Mouse (Mus musculus) embryonic facial prominence, embryonic 12.5 days (tissue): ENCODE measurements around the gene Ebf3. TPM values are rescaled to one million over a fixed set of nuclear protein-coding genes. Genes with fewer than 3 reads are reported as not detected.

ENCODE experiments used
- ATAC-seq: fragments of 200-750 bp; cut with Nextera tagmentation; 2 replicates; pipeline ENCODE4 v1.8.0; 2017; ENCODE audit not compliant: insufficient number of reproducible peaks, insufficient read depth, low FRiP score, low TSS enrichment
- H3K27ac ChIP-seq: fragments of 300-500 bp; sonication (generic); 2 replicates; pipeline ENCODE4 v1.5.1; 2016; ENCODE audit warnings: mild to moderate bottlenecking
- H3K27me3 ChIP-seq: fragments of 300-500 bp; sonication (generic); 2 replicates; pipeline ENCODE4 v1.6.1; 2016; ENCODE audit warnings: mild to moderate bottlenecking, moderate library complexity
- H3K36me3 ChIP-seq: fragments of 300-500 bp; sonication (generic); 2 replicates; pipeline ENCODE4 v1.6.1; 2016; ENCODE audit warnings: mild to moderate bottlenecking
- H3K4me1 ChIP-seq: fragments of 300-500 bp; sonication (generic); 2 replicates; pipeline ENCODE4 v1.6.1; 2016
- H3K4me2 ChIP-seq: fragments of 300-500 bp; sonication (generic); replicated peaks from 2 replicates; pipeline ENCODE4 v1.6.1; 2016; ENCODE audit warnings: mild to moderate bottlenecking, moderate library complexity
- H3K4me3 ChIP-seq: fragments of 300-500 bp; sonication (generic); 2 replicates; pipeline ENCODE4 v1.5.1; 2016; ENCODE audit warnings: mild to moderate bottlenecking
- H3K9ac ChIP-seq: fragments of 300-500 bp; sonication (generic); 2 replicates; pipeline ENCODE4 v1.6.1; 2016; ENCODE audit warnings: mild to moderate bottlenecking, moderate library complexity
- H3K9me3 ChIP-seq: fragments of 300-500 bp; sonication (generic); 2 replicates; pipeline ENCODE4 v1.6.1; 2016; ENCODE audit warnings: mild to moderate bottlenecking, moderate library complexity
- WGBS: fragments of 180-500 bp; shearing (Covaris S2); methylation state at CpG from one replicate; pipeline ENCODE4 v1.1.7; 2016; 5-methylcytosine and 5-hydroxymethylcytosine counted together
- polyA plus RNA-seq: library from polyadenylated mRNA; unstranded; fragments of >200 nt; fragmentation: Nextera tagmentation; extraction: Ambion mirVana; gene quantifications from 2 replicates; pipeline ENCODE4 v1.2.1, GENCODE M21; 2016

Gene Ebf3
- polyA plus RNA-seq, 1 experiment from 2014 or later: 15.5 TPM

- H3K9me3 ChIP-seq: no peaks in the 10 kb centered on the region
- H3K4me2 ChIP-seq: peak overlapping the region; percentile 70
- H3K27me3 ChIP-seq: peaks cover 58% of the 10 kb centered on the region
- no peak for ATAC-seq
- peak overlapping the region; percentile 32 for H3K4me3 ChIP-seq
- H3K4me1 ChIP-seq: peaks cover 50% of the 10 kb centered on the region
- 1% methylated on average over 24 of the region's 24 CpGs for WGBS
- peak overlapping the region; percentile 63 for H3K27ac ChIP-seq
- H3K36me3 ChIP-seq: no peaks in the 10 kb centered on the region
- H3K9ac ChIP-seq: peak overlapping the region; percentile 20; the same call in 1 of the 2 replicates
Measured at GRCm38 (mm10) chr7:137317659-137318382, 3.6 kb upstream of the Ebf3 start.

- peak overlapping the region; percentile 70 for H3K4me2 ChIP-seq
- ATAC-seq: no peak
- H3K27me3 ChIP-seq: peaks cover 51% of the 10 kb centered on the region
- peaks cover 44% of the 10 kb centered on the region for H3K4me1 ChIP-seq
- no peaks in the 10 kb centered on the region for H3K9me3 ChIP-seq
- H3K27ac ChIP-seq: peak overlapping the region; percentile 38
- peak overlapping the region; percentile 20; the same call in 1 of the 2 replicates for H3K9ac ChIP-seq
- peak overlapping the region; percentile 32 for H3K4me3 ChIP-seq
- WGBS: under 1% methylated on average over 39 of the region's 39 CpGs
- H3K36me3 ChIP-seq: no peaks in the 10 kb centered on the region
Measured at GRCm38 (mm10) chr7:137316926-137317658, 2.8 kb upstream of the Ebf3 start.

GRCm38 (mm10) chr7:137316181-137316925 is 2.1 kb upstream of the Ebf3 start:
- Histone ChIP-seq H3K27ac (peak overlapping the region; percentile 38; the same call in 1 of the 2 replicates), H3K4me2 (peak overlapping the region; percentile 70), H3K27me3 (peaks cover 49% of the 10 kb centered on the region), H3K36me3 (no peaks in the 10 kb centered on the region), H3K9me3 (no peaks in the 10 kb centered on the region), H3K9ac (0 out of 2 replicates have a peak overlapping the region, but pooled peaks have one; percentile 20), H3K4me1 (peaks cover 44% of the 10 kb centered on the region), H3K4me3 (peak overlapping the region; percentile 32)
- no peak for ATAC-seq
- WGBS: 2% methylated on average over 20 of the region's 20 CpGs

GRCm38 (mm10) chr7:137315544-137315940 is 1.3 kb upstream of the Ebf3 start:
- H3K4me1 ChIP-seq: peaks cover 40% of the 10 kb centered on the region
- H3K4me3 ChIP-seq: peak overlapping the region; percentile 83
- no peaks in the 10 kb centered on the region for H3K9me3 ChIP-seq
- H3K27ac ChIP-seq: peak overlapping the region; percentile 94
- peak overlapping the region; percentile 98 for H3K9ac ChIP-seq
- H3K4me2 ChIP-seq: peak overlapping the region; percentile 70
- H3K27me3 ChIP-seq: peaks cover 44% of the 10 kb centered on the region
- WGBS: 2% methylated on average over 19 of the region's 19 CpGs
- ATAC-seq: no peak
- H3K36me3 ChIP-seq: no peaks in the 10 kb centered on the region

- H3K36me3 ChIP-seq: no peaks in the 10 kb centered on the region
- H3K9ac ChIP-seq: peak overlapping the region; percentile 98
- under 1% methylated on average over 48 of the region's 48 CpGs for WGBS
- peaks cover 40% of the 10 kb centered on the region for H3K4me1 ChIP-seq
- H3K27me3 ChIP-seq: peaks cover 44% of the 10 kb centered on the region
- ATAC-seq: peak; percentile 22
- H3K9me3 ChIP-seq: no peaks in the 10 kb centered on the region
- H3K27ac ChIP-seq: peak overlapping the region; percentile 94
- H3K4me3 ChIP-seq: peak overlapping the region; percentile 83
- peak overlapping the region; percentile 70 for H3K4me2 ChIP-seq
Measured at GRCm38 (mm10) chr7:137314710-137315543, 682 bp upstream of the Ebf3 start.

GRCm38 (mm10) chr7:137313183-137313903 is 902 bp downstream of the Ebf3 start:
- peak overlapping the region; percentile 94 for H3K27ac ChIP-seq
- H3K4me3 ChIP-seq: peak overlapping the region; percentile 83
- H3K36me3 ChIP-seq: no peaks in the 10 kb centered on the region
- under 1% methylated on average over 57 of the region's 79 CpGs for WGBS
- H3K9ac ChIP-seq: peak overlapping the region; percentile 98
- peak overlapping the region; percentile 70 for H3K4me2 ChIP-seq
- peaks cover 36% of the 10 kb centered on the region for H3K4me1 ChIP-seq
- ATAC-seq: no peak
- H3K27me3 ChIP-seq: peaks cover 34% of the 10 kb centered on the region
- no peaks in the 10 kb centered on the region for H3K9me3 ChIP-seq

- Histone ChIP-seq H3K4me1 (peaks cover 31% of the 10 kb centered on the region), H3K27me3 (peaks cover 30% of the 10 kb centered on the region)
Measured at GRCm38 (mm10) chr7:137312933-137313182, 1.4 kb downstream of the Ebf3 start.

GRCm38 (mm10) chr7:137312166-137312932 is 1.9 kb downstream of the Ebf3 start:
- H3K9me3 ChIP-seq: no peaks in the 10 kb centered on the region
- H3K27me3 ChIP-seq: peaks cover 25% of the 10 kb centered on the region
- peaks cover 27% of the 10 kb centered on the region for H3K4me1 ChIP-seq
- H3K36me3 ChIP-seq: no peaks in the 10 kb centered on the region
- 2% methylated on average over 17 of the region's 17 CpGs for WGBS
- H3K9ac ChIP-seq: peak overlapping the region; percentile 98
- H3K27ac ChIP-seq: peak overlapping the region; percentile 94
- H3K4me2 ChIP-seq: peak overlapping the region; percentile 70
- peak overlapping the region; percentile 83 for H3K4me3 ChIP-seq
- ATAC-seq: no peak

More at GRCm38 (mm10) chr7:137312933-137313182, 1.4 kb downstream of the Ebf3 start:
- no peak for ATAC-seq
- Histone ChIP-seq H3K4me3 (peak overlapping the region; percentile 83), H3K27ac (peak overlapping the region; percentile 94), H3K9me3 (no peaks in the 10 kb centered on the region), H3K9ac (peak overlapping the region; percentile 98), H3K4me2 (peak overlapping the region; percentile 70), H3K36me3 (no peaks in the 10 kb centered on the region)
- under 1% methylated on average over 10 of the region's 10 CpGs for WGBS

- no peaks in the 10 kb centered on the region for H3K9me3 ChIP-seq
- peak overlapping the region; percentile 83 for H3K4me3 ChIP-seq
- no peaks in the 10 kb centered on the region for H3K36me3 ChIP-seq
- WGBS: 2% methylated on average over 8 of the region's 8 CpGs
- H3K27ac ChIP-seq: peak overlapping the region; percentile 88
- H3K9ac ChIP-seq: peak overlapping the region; percentile 98
- H3K27me3 ChIP-seq: peaks cover 21% of the 10 kb centered on the region
- ATAC-seq: no peak
- peaks cover 24% of the 10 kb centered on the region for H3K4me1 ChIP-seq
- H3K4me2 ChIP-seq: peak overlapping the region; percentile 70
Measured at GRCm38 (mm10) chr7:137311341-137312110, 2.7 kb downstream of the Ebf3 start.
